Comparison of ENCODE assay signal across 8 mouse cellular contexts in genomic region chr2:170101132-170101531, GRCm38 (mm10). TPM values are rescaled to one million over a fixed set of nuclear protein-coding genes. Genes with fewer than 3 reads are reported as not detected.
A peak's percentile ranks its signal among the peaks of the same experiment; 100 is the strongest.
DNase-seq lines count a peak whose midpoint lies in the region; ATAC-seq and TF ChIP-seq lines count a peak whose summit lies in the region.

No protein-coding gene starts in this region.

- no peak overlapping the region for H3K4me3 ChIP-seq in embryonic facial prominence, embryonic 10.5 days
- H3K4me3 ChIP-seq in kidney, embryonic 16.5 days (ENCODE audit: low read length): no peak overlapping the region
- no peak overlapping the region for H3K4me3 ChIP-seq in liver, adult 2 months (ENCODE audit: insufficient read depth, low read depth, low read length)
- H3K4me3 ChIP-seq in stomach, embryonic 14.5 days (ENCODE audit: low read depth, low read length): no peak overlapping the region

- H3K36me3 ChIP-seq in embryonic facial prominence, embryonic 10.5 days (replicated peaks): peaks cover 7% of the 10 kb centered on the region; the same call in 1 of the 2 replicates
- peaks cover 2% of the 10 kb centered on the region; the same call in 1 of the 2 replicates for H3K36me3 ChIP-seq in kidney, embryonic 16.5 days (ENCODE audit: insufficient read depth, low read length)
- H3K36me3 ChIP-seq in liver, adult 2 months (ENCODE audit: control insufficient read depth, insufficient read depth, low read length): no peaks in the 10 kb centered on the region
- H3K36me3 ChIP-seq in stomach, embryonic 14.5 days (ENCODE audit: control insufficient read depth, insufficient read depth, low read length): no peaks in the 10 kb centered on the region

- H3K9ac ChIP-seq in kidney, embryonic 16.5 days (replicated peaks; ENCODE audit: low read length): 0 out of 2 replicates have a peak overlapping the region, but pooled peaks have one; percentile 23
- H3K9ac ChIP-seq in liver, adult 2 months (ENCODE audit: low read depth, low read length): no peak overlapping the region
- no peak overlapping the region for H3K9ac ChIP-seq in stomach, embryonic 14.5 days (replicated peaks; ENCODE audit: low read depth, low read length)

- H3K79me2 ChIP-seq in liver, adult 2 months (ENCODE audit: control insufficient read depth, insufficient read depth, low read length): no peaks in the 10 kb centered on the region

- H3K9me3 ChIP-seq in embryonic facial prominence, embryonic 10.5 days: no peaks in the 10 kb centered on the region
- H3K9me3 ChIP-seq in kidney, embryonic 16.5 days (ENCODE audit: low read length): peaks cover 4% of the 10 kb centered on the region; the same call in 1 of the 2 replicates
- H3K9me3 ChIP-seq in stomach, embryonic 14.5 days (ENCODE audit: control insufficient read depth, low read depth, low read length): no peaks in the 10 kb centered on the region

- no peak for TF ChIP-seq POLR2A in liver, adult 2 months (IDR thresholded peaks at IDR 0.05; ENCODE audit: extremely low read depth, insufficient read depth, low read length)

- no peaks in the 10 kb centered on the region for H3K27me3 ChIP-seq in embryonic facial prominence, embryonic 10.5 days (replicated peaks; ENCODE audit: low read depth, poor library complexity, severe bottlenecking)
- no peaks in the 10 kb centered on the region for H3K27me3 ChIP-seq in kidney, embryonic 16.5 days (ENCODE audit: insufficient read depth, low read length)
- no peaks in the 10 kb centered on the region for H3K27me3 ChIP-seq in liver, adult 2 months (ENCODE audit: control insufficient read depth, insufficient read depth, low read length)
- no peaks in the 10 kb centered on the region for H3K27me3 ChIP-seq in stomach, embryonic 14.5 days (ENCODE audit: control insufficient read depth, insufficient read depth, low read length)

- WGBS in embryonic facial prominence, embryonic 10.5 days: 5% methylated on average over 12 of the region's 12 CpGs
- 2% methylated on average over 12 of the region's 12 CpGs for WGBS in kidney, embryonic 16.5 days
- WGBS in liver, adult 2 months: 3% methylated on average over 12 of the region's 12 CpGs
- 2% methylated on average over 12 of the region's 12 CpGs for WGBS in stomach, embryonic 14.5 days

- H3K4me1 ChIP-seq in embryonic facial prominence, embryonic 10.5 days: no peaks in the 10 kb centered on the region
- H3K4me1 ChIP-seq in kidney, embryonic 16.5 days (ENCODE audit: insufficient read depth, low read length): 0 out of 2 replicates have a peak, but pooled peaks cover 4% of the 10 kb centered on the region
- H3K4me1 ChIP-seq in liver, adult 2 months (ENCODE audit: control insufficient read depth, insufficient read depth, low read length): no peaks in the 10 kb centered on the region
- no peaks in the 10 kb centered on the region for H3K4me1 ChIP-seq in stomach, embryonic 14.5 days (ENCODE audit: control insufficient read depth, insufficient read depth, low read length)

- peak overlapping the region; percentile 70 for H3K27ac ChIP-seq in embryonic facial prominence, embryonic 10.5 days (replicated peaks)
- no peak overlapping the region for H3K27ac ChIP-seq in kidney, embryonic 16.5 days (ENCODE audit: low read length)
- no peak overlapping the region for H3K27ac ChIP-seq in liver, adult 2 months (replicated peaks; ENCODE audit: insufficient read depth, low read depth, low read length)
- H3K27ac ChIP-seq in stomach, embryonic 14.5 days (ENCODE audit: low read length): no peak overlapping the region

- peak; percentile 99 for TF ChIP-seq CTCF in liver, adult 2 months (IDR thresholded peaks at IDR 0.05; ENCODE audit: low read depth, low read length)

- ATAC-seq in kidney, embryonic 16.5 days (ENCODE audit: low FRiP score, low TSS enrichment): peak; percentile 41; the same call in 1 of the 2 replicates
- 0 out of 2 replicates have a peak, but pooled peaks have one; percentile 68 for ATAC-seq in stomach, embryonic 14.5 days (ENCODE audit: insufficient number of reproducible peaks, insufficient read depth, low FRiP score, low read depth)

- no peak overlapping the region for H3K4me2 ChIP-seq in kidney, embryonic 16.5 days (replicated peaks; ENCODE audit: low read depth, low read length)
- H3K4me2 ChIP-seq in stomach, embryonic 14.5 days (replicated peaks; ENCODE audit: low read depth, low read length): no peak overlapping the region

- peak; percentile 93 to 94 for DNase-seq in B cell, adult 2 months
- peak; percentile 97 for DNase-seq in adrenal gland, postnatal 14 days
- DNase-seq in embryonic facial prominence, embryonic 10.5 days (ENCODE audit: low spot score): peak; percentile 93
- DNase-seq in heart, adult 8-10 months (ENCODE audit: low spot score): peak; percentile 91
- DNase-seq in liver, adult 2 months (ENCODE audit: extremely low read depth, low read depth, low spot score): peak; percentile 56
- DNase-seq in neural tube, embryonic 10.5 days (ENCODE audit: extremely low spot score, low spot score): peak; percentile 98

RNA-seq across cellular contexts. Expression of gene Zfp217, which starts 46.8 kb away (rescaled TPM):
- 28.6 and 32.6 TPM in 2 replicates for total RNA-seq in adrenal gland, postnatal 14 days (2021)
- 3.9 and 4.2 TPM in 2 replicates for polyA plus RNA-seq in embryonic facial prominence, embryonic 10.5 days (2016; fragmentation: Nextera tagmentation; extraction: Ambion mirVana)
- 10 to 100 TPM in 1 of 4 experiments, 1 to 10 TPM in 3; 7.4 to 12.0 (median 8.9) TPM for total RNA-seq in heart, adult 8-10 months (2022)
- 4.4 and 5.1 TPM in 2 replicates for polyA plus RNA-seq in kidney, embryonic 16.5 days (2015; fragmentation: Nextera tagmentation; extraction: Ambion mirVana)
- total RNA-seq in liver, adult 2 months (2014; rRNA removed): 4.2 and 5.6 TPM in 2 replicates
- polyA plus RNA-seq in liver, adult 2 months (2012; rRNA removed): 2.4 and 2.9 TPM in 2 replicates
- polyA plus RNA-seq in stomach, embryonic 14.5 days (2014; fragmentation: Nextera tagmentation; extraction: Ambion mirVana): 4.1 and 4.5 TPM in 2 replicates
